Mouse (Mus musculus) natural killer cell, adult 2 months (primary cell): Measurements from ENCODE around the gene Retreg1.
A peak's percentile ranks its signal among the peaks of the same experiment; 100 is the strongest.

Source experiments
- DNase-seq, 2 experiments: peaks; one replicate each; pipeline ENCODE4 v3.0.0; 2022; ENCODE audit warnings: low spot score in 2 of 2

Gene Retreg1

DNA sequence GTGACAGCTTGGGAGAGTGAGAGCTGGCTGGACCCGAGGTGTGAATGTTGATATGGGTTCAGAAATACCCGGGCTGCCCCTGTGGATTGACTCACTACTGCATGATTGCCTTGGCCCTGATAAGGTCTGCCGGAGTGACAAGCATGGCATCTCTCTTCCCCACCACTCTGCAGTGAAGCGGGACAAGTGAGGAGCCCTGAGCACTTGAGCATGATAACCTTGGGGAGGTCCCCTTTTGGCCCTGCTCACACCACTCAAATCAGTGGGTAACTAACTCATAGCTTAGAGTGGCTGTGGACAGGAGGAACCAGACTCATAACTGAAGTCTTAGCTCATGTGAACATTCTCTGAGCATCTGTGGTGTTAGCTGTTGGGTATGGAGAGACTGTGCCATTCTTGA is 77.0 kb downstream of the Retreg1 start:
- DNase-seq: peak in 1 of 2 experiments; percentile 5

DNA sequence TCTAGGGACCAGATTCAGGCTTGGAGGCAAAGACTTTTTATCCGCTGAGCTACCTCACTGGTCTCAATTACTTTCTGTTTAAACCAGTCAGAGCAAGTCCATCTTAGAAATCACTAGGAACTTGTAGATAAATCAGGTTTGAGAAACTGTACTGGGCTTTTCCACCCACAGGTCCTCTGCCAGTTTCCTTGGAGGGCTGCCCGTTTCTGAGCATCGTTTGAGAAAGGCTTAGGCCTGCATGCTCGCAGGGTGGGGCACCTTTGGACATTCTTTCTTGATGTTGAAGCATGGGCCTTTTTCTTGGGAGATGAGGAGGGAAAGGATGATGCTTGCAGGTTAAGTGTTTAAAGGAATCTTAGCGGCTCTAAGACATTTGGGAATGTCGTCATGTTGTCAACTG is 77.9 kb downstream of the Retreg1 start:
- no peak for DNase-seq

DNA sequence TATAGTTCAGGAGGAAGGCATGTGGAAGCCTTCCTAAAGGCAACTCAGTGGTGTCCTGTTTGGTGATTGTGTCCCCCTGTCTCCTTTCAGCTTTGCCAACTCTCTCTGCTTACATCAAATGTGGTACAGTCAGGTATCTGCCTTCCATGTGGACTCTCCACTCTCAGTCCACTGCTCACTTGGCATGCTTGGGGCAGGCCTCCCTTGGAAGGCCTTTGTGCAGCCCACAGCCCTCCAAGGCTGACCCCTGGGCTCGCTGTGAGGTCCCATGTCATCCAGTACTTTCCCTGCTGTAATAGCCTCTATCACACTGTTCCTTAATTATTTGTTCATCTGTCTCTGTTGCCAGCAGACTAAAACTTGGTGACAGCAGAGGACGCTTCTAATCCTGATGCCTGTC is 79.0 kb downstream of the Retreg1 start:
- no peak for DNase-seq

DNA sequence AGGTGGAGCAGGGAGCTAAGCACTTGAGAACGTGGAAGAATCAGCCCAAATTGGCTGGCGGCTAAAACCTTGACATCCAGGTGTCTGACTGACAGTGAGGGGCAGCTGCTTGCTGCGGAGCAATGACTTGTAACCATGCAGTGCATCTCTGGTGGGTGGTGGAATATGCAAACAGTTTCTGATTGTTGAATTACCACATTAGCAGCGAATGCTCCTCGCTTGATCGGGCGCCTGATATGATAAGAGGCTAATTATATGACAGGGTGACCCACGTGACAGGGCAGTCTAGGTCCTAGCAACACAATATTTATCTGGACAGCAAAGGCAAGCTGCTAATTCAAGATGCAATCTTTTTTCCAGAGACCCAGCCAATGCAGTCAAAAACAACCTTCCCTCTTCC is 80.9 kb downstream of the Retreg1 start:
- DNase-seq: no peak

DNA sequence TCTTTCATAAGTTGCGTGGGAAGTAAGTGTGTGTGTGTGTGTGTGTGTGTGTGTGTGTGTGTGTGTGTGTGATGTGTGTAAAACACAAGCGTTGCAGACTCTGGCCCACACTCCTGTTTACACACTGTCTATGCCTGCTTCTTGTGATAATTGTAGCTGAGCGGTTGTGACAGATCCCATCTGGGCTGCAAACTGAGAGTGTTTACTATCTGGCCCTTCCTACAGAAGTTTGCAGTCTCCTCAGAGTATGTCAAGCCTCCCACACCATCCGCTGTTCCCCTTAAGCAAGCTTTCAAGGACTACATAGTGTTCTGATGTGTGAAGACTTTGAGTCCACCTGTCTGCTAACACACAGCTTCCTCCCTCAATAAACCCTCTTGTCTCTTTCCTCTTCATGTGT is 83.2 kb downstream of the Retreg1 start:
- DNase-seq: no peak

DNA sequence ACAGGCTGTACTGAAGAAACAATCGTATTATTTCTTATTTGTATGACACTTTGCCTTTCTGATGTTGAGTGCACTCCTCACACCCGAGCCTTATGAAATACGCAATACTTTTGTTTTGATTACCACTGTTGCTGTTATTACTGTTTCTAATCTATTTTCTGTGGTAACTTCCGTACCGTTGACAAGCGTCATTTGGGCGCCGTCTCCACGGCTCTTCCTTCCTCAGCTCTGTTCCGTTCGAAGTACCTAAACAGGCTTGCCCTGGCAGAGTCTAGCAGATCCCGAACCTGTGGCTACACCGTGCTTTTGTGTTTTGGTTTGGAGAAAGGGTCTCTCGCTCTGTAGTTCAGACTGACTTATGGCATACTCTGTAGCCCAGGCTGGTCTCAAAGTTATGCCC is 84.1 kb downstream of the Retreg1 start:
- DNase-seq: no peak

DNA sequence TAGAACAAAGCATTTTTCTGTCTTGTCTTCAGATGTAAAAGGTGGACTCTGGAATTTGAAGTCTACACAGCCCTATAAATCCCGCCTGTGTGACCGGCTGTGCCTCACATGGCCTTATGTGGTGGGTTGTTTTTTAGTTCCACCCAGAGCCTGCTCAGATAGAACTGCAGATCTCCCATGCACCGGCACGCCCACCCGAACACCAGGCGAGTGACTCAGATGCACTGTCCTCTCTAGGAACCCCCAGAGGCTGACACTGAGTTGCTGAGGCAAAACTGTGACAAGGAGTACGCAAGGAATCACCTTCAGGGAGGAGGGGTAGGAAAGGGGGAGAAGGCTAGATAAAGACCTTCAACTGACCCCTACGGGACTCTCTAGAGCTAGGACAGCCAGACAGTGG is 85.0 kb downstream of the Retreg1 start:
- DNase-seq: no peak

DNA sequence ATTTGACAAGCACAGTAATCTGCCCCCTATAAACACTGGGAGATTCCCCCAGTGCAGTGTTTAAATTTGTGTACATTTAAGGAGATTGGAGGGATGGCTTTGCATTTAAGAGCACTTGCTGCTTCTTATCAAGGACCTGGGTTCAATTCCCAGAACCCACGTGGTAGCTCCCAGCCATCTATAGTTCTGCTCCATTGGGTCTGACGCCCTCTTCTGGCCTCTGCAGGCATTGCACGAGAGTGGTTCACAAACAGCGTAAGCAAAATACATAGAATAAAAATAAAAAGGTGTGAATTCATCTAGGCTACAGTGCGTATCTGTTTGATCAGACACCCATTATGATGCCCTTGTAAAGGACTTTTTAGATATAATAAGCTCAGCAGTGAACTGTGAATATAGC is 85.9 kb downstream of the Retreg1 start:
- no peak for DNase-seq

DNA sequence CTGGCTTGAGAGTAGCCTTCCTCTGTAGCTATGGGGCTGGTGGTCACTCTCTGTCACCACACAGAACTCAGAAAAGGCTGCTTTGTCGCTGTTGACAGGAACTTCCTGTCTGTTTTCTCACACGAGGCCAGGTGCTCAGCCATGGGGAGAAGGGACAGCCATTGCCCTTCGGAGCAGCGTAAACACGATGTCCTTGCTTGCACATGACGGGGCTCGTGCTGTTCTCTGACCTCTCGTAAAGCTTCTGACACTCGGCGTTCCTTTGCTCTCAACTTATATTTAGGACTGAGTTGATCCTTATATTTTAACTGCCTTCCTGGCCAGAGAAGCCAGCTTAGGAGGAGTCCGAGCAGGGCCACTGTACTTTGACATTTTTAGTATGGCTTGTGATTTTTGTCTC is 86.5 kb downstream of the Retreg1 start:
- no peak for DNase-seq

DNA sequence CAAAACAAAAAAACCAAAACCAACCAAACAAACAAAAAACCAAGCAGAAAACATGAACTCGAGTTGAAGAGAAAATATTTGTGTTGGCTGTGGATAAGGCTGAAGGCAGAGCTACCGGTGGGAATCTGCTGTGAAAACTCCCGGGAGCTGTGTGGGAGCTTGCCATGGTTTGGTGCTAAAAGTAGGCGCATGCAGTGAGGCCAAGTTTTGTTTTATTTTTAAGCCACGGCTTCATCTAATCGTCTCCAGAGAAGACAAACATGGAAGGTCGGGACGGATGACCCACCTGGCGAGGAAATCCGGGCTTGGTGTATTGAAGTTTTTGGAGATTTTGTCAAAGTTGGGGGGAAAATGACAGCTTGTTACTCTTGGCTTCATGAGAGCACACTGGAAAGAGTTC is 87.0 kb downstream of the Retreg1 start:
- DNase-seq: no peak

DNA sequence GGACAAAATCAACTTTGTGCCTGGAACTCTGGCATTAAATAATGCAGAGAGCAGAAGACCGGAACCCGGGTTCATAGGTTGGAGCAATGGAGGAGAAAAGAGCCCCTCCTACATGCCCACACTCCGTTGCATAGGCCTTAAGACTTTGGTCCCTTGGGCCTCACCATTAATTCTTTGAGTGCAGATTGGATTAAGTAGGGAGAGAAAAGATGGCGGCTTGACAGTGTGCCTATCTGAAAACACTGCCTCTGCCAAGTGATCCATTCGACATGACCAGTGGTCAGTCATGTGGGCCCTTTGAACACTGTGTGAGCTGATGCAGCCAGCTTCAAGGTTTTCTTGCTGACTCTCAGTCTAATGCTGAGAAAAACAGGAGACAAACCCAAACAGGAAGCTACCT is 87.7 kb downstream of the Retreg1 start:
- DNase-seq: no peak

DNA sequence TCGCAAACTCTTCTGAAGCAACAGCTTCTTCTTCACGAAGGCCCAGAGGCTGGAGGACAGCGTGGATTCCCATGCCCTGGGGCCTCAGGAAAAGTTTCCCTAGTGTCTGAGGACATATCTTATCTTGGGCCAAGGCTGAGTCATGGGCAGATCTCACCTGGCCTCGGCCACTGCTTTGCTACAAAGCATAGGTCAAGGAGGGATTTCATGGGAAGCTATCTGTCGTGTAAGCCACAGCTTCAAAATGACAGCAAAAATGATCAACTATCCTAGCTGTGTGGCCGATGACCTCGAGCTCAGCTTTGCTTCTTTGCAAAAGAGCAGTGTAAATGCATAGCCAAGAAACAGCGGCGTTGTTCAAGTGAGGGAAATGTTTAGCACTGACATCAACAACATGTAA is 89.5 kb downstream of the Retreg1 start:
- DNase-seq: no peak

DNA sequence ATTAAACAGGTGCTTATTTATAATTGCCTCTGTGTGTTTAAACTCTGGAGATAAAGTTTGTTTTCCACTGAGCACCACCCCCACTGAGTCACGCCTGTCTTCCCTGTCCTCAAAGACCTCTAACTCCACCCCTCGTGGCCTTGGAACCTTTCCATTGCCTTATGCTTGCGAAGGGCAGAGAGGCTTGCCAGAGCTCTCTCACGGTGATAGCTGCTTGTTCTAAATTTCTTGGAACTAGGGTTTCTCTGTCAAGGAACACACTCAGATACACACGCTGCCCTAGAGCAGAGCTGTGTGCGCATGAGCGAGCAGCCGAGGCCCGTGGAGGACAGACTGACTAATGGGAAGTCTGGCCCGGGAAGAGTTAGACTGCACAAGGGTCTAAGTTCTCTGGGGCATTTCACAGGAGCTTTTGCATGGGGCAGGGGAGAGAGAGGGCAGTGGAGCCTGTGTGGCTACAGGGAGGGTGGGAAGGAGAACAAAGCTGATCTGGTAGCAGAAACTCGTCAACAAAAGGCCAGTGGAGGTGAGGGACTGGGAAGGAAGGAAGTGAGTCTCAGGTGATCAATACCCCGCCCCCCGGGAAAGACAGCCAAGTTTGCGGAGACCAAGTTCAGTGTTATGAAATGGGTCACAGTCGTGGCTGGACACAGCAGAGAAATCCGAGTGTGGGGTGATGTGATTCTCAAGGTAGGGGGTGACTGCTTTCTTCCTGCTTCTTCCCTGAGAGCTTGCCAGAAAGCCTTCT is 90.1 kb downstream of the Retreg1 start:
- no peak for DNase-seq

DNA sequence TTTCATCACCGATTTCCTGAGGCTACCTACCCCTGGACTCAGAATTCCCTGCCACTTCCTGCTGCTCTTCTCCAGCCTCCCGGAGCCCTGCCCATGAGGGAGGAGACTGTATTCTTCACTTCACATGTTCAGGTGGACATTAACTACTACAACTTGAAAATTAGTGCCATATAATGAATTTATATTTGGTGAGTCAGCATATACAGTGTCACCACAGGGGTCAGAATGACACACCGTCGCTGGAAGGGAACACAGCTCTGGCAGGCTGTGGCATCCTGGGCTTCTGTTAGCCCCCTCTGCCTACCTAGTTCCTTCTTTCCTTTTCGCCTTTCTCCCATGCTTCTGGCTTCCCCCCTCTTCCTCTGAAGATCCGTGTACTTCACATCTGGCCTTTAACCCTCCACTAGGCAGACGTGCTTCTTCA is 90.7 kb downstream of the Retreg1 start:
- DNase-seq: no peak

DNA sequence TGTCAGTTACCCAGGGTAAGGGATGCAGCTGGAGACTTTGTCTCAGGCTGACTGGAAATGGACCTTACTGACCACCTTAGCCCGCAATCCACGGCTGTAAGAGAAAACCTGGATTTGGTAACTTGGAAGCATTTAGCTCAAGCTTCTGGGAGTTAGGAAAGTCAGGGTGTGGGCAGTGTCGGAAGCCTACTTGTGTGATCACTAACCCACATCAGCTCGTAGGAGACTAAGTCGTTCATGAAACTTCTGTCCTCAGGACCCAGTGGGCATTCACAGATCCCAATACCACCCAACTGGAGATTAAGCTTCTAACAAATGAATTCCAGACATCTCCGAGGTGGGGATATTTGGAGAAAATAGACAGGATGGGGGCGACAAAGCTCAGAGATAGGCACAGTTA is 91.4 kb downstream of the Retreg1 start:
- no peak for DNase-seq

DNA sequence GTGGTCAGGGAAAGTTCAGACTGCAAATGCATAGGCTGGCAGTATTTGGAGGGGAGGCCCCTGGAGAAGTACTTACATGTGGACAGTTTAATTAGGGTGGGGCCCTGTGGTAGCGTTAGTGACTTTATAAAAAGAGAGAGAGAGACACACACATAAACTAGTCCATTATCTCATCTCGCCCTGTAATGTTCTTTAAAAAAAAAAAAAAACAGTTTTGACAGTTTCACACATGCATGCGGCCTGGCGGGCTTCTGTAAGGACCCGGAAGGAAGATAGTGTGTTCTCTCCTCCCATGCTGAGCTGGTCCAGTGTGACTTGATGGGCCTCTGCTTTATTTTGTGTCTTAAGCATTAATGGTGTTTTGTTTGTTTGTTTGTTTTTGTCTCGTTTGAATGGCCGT is 95.5 kb downstream of the Retreg1 start:
- no peak for DNase-seq

DNA sequence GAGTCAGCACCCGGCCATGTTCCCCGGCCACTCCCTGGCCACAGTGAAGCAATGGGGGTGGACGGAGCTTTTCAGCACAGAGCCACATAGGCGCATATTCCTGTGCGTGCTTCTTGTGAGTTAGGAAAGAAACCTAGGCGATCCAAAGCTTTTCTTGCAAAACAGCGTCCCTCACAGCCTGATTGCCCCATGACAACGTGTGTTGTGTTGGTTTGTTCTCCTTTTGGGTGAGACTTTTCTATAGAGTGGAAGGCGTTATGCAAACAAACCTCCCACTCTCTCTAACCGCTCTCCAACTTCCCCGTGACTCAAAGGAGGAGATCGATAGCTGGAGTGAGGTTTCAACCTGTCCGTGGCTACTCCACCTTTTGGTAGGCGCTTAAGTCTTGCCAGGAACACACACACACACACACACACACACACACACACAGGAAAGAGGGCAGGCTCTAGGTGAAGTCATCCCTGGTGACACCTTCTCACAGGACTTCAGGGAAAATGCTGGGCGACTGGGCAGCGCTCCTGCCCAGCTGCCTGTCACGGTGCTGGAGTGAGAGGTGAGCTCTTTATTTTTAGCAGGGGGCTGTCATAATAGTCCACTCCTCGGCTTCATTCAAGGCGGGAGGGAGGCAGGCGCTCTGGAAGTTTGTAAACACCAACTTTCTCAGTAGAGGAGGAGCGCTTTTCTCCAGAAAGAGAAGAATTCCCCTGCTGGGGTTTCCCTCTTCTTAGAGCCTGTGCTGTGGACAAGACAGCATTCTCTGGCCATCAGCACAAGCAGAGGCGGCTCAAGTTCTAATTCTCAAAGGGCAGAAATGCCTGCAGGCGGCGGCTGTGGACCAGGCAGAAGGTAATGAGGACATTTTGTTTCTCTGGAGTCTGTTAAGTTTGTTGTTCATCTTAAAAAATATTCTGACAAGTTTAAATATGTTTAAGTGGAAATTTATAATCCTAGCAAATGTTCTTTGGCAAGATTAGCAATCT is 97.7 kb downstream of the Retreg1 start:
- DNase-seq: no peak

DNA sequence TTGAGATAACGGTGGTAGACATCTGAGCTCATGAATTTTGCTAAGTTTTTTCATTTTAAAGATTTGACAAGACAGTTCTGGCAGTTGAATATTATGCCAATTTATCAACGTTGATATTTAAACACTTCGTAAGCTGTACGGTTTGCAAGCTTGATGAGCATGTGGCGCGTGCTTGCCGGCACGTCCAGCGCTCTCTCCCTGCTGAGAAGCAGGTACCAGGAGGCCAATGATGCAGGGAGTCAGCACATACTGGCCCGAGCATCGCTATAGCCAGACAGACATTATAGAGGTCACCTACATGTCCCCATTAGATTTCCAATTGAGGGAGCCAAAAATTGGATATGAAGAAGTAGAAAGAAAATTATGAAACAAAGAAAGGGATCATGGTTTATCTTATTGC is 98.5 kb downstream of the Retreg1 start:
- no peak for DNase-seq

DNA sequence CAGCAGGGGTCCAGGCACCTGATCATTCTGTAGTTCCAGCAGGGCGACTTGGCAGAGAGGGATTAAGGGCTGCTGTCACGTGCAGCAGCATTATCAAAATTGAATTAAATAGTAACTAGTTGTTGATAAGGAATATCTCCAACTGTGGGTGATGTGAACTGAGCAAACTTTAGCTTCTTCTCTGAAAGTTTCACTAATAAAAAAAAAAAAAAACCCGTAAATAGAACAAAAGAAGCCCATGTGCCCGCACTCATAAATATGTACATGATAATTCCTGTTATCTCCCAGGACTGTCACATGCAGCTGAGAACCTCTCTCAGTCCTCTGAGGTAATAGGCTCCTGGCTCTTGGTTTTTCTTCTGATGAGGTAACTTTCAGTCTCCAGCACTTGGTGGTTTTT is 99.4 kb downstream of the Retreg1 start:
- DNase-seq: no peak

DNA sequence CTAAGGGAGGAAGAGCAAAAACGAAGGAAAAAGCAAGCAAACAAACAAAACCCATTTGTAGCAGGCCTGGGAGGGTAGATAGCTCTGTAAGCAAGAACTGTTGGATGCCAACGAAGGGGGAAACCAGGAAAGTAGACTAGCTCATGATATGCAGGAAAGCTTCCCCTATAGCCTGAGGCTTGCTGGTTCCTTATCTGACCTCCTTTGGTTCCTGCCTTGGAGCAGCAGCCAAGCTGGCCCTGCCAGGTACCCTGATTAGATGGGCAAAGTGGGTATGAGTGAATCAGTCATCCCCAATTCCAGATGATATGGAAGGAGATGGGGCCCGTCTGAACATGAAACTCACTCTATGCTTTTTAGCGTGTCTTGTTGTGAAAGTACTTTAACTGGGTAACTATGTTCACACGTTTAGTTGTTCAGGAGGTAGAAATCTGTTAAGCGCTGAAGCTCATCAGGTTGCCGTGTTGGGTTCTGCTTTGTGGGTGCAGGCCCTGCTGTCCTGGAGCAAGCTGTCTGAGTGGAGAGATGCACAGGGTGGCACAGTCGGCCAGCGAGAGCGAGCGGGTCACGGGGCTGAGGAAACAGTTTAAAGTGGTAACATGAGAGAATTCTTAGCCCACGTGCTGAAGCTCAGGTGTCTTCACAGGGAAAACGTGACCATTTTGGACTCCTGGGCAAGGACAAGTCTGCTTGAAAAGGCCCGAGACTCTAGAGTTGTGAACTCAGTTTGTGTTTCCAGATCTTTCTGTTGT is 100.6 kb downstream of the Retreg1 start:
- DNase-seq: no peak

DNA sequence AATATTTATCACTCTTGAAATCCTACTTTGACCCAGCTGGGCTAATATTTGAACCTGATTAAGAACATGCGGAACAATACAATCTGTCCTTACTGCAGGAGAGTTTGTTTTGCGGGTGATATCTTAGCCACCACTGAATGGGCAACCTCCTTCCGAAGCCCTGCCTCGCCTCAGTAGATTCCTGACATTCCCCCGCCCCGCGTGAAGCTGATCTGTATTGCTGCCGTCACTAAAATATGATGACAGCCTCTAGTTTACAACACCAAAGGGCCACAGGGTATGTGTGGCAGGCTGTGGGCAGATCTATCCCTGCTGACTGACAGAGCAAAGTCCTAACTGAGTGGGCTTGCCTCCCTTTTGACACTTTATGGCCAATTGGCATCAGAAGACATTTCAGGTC is 102.2 kb downstream of the Retreg1 start:
- DNase-seq: no peak

DNA sequence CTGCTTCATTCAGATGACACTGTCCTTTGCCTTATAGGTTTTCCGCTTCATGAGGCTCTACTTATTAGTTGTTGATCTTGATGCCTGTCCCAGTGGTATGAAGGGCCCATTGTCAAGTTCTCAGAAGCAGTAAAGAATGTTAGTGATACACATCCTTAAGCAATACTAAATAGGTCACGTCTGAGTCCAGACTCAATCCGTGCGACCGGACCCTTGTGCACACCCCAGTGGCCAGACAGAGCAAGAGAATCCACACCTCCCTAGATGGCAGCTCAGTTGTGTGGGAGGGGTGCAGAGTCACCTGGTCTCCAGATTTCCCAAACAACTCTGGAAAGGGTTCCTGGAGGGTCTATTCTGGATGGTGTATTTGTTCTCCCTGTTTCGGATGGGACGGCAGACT is 103.5 kb downstream of the Retreg1 start:
- no peak for DNase-seq
